Mouse (Mus musculus) liver, adult (tissue): Measurements from ENCODE around the gene Spata4.

Source experiments
- GATA4 ChIP-seq: IDR thresholded peaks from 2 replicates; pipeline ENCODE4 v1.6.1; 2014; ENCODE audit warnings: mild to moderate bottlenecking, low read length; ENCODE audit not compliant: insufficient replicate concordance

Spata4 gene

DNA sequence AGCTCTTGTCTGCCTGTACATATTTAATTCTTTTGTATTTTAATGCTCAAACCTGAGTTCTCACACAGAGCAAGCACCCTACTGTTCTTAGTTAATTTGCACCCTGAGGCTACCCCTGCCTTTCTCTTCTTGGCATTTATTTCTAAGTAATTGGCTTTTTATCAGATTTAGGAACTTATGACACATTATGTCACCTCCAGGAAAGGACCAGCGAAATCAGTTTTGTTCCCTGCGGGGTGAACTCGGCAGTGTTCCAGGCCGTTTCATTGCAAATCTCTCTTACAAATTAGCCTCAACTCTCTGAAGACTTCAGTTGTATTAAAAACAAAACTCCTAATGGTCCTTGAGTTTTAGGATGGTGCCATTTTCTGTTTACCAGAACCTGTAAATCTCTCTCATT lies 38.1 kb downstream of the Spata4 start:
- no peak for TF ChIP-seq GATA4
